Mouse (Mus musculus) erythroid progenitor cell, adult 5-6 weeks (primary cell): ENCODE data around the gene Apeh. TPM values are rescaled to one million over a fixed set of nuclear protein-coding genes. Genes with fewer than 3 reads are reported as not detected.

Source experiments
- ATAC-seq: replicated peaks from 2 replicates; pipeline ENCODE4 v1.8.0; 2016; ENCODE audit warnings: moderate number of reproducible peaks, mild to moderate bottlenecking, moderate TSS enrichment, inconsistent platforms; ENCODE audit not compliant: poor library complexity, low FRiP score, severe bottlenecking
- total RNA-seq, 2 experiments: library from RNA; stranded (forward) in 1 of 2; stranded (reverse) in 1 of 2; fragments of 150-400 nt in 1 of 2; fragments of 186-747, 209-891 nt in 1 of 2; gene quantifications; 2 replicates each; pipeline versions ENCODE4 v1.2.3 to v1.2.4; 2015 to 2017; ENCODE audit warnings: low replicate concordance in 2 of 2

Gene Apeh
- total RNA-seq, 2 experiments from 2014 or later, result 389 to 497 TPM

GRCm38 (mm10) chr9:108090611-108091120 lies 3.7 kb downstream of the Apeh start:
- no peak for ATAC-seq

DNA sequence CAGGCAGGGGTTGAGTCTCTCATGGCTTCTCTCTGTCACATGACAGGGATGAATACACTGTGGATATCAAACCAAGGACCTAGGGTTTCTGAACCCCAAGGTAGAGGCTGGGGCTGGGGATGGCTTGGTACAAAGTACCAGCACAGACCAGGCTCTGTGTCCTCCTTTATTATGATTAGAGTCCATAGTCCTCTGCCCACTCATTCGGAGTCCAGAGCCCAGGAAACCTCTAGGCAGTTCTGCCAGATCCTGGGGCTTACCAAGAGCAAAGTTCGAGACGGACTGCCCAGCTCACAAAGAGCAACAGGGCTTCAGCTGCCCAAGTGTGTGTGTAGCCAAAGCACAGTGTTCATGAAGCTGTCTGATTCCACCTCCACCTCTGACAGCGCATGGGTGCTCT lies 9.1 kb downstream of the Apeh start:
- no peak for ATAC-seq

GRCm38 (mm10) chr9:108083561-108083960 lies 10.8 kb downstream of the Apeh start:
- peak; percentile 26 for ATAC-seq

GRCm38 (mm10) chr9:108082988-108083431 lies 11.4 kb downstream of the Apeh start, which contains the start of gene Rnf123:
Rnf123 (minus strand) TSS chr9:108083346.
- ATAC-seq, result peak; percentile 38

DNA sequence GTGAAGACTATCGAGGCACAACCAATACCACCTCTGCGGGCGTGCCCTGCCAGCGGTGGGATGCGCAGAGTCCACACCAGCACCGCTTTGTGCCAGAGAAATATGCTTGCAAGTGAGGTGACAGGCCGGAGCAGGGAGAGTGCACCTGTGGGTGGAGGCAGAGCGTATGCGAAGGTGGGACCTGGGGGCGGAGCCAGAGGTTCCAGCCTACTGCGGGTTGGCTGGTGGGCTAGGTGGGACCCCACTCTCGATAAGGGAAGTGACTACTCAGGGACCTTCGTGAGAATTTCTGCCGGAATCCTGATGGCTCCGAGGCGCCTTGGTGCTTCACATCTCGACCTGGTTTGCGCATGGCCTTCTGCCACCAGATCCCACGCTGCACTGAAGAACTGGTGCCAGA lies 11.9 kb downstream of the Apeh start:
- ATAC-seq, result peak; percentile 5

GRCm38 (mm10) chr9:108080168-108080567 lies 14.2 kb downstream of the Apeh start, which contains the start of gene Mst1:
Mst1 (plus strand) TSS chr9:108080436.
- ATAC-seq, result peak; percentile 70

DNA sequence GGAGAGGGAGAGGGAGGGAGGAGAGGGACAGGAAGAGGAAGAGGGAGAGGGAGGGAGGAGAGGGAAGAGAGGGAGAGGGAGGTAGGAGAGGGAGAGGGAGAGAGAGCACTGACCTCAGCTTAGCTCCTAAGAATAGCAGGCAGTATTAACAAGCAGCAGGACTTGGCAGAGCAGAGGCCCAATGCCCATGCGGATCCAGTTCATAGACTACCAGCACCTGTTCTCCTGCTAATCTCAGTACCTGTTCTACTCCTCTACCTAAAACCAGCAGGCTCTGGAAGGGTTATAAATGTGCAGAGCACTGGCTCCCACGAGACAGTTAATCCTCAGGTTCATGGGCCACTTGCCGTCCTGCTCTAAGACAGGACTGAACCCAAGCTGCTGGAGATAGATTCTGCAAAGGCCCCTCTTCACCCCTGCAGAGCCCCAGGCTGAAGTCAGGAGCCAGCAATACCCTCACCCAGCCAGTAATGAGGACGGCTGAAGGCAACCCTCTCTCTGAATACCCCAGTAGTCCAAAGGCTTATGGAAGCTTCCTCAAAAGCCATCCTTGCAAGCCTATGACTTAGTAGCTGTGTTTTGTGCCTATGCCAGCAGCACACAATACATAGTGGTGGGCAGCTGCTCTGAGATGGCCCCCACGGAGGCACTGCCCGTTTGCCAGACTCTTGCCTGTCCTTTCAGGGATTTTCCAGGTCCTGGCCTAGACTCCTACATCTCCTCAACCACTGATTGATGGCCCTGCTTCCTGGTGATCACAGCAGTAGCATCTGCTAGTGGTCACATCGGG lies 21.1 kb downstream of the Apeh start:
- ATAC-seq, result no peak

- ATAC-seq, result no peak
These were observed 21.9 kb downstream of the Apeh start for GRCm38 (mm10) chr9:108072481-108072924.

DNA sequence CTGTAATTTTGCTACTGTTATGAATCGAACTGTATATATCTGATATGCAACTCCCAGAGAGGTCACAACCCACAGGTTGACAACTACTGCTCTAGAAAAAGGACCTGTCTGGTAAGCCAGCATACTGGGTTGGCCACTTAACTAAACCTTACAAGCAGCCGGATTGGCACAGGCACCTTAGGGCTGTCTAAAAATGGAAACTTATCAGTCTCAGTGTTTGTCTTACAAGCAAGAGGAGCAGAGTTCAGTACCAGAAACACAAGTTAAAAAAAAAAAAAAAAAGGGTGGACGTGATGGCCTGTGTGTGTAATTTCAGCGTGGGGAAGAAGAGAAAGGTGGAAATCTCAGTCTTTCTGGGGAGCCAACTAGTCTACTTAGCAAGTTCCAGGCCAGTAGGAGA lies 22.6 kb downstream of the Apeh start:
- ATAC-seq, result no peak

DNA sequence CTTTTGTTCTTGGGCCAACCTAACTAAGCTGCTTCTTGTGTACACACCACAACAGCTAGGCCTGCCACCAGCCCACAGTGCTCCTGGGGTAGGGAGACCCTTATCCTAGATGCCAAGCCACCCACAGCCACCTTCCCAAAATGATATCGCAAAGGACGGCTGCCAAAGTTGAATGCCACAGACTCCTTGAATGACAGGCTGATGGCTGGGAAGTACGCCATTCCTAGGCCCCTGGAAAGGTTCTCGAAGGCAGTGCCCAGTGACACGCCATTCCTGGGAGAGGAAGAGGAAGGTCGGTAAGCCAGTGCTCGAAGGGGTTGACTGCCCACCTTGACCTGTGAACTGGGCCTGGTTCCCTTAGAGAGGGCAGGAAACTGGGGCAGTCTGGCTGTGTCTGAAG lies 24.9 kb downstream of the Apeh start:
- ATAC-seq, result no peak

DNA sequence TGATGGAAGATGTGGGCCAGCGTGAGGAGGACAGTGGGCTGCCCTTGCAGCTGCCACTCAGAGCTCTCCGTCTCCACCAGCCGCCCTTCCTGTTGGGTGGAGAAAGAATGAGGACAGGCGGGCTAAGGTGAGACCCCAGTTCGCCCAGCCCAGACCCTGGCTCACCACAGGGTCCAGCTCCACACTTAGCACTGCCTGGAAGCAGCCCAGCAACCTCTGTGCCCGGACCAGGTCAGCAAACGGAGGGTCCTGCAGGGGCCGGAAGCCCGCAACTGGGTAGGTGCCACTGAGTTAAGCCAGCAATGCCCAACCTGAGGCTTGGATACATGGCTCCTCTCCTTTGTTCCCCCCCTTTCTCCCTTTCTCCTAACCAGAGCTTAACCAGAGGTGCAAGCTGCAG lies 25.4 kb downstream of the Apeh start:
- no peak for ATAC-seq

GRCm38 (mm10) chr9:108067900-108068299 lies 26.5 kb downstream of the Apeh start:
- peak; percentile 60 for ATAC-seq

DNA sequence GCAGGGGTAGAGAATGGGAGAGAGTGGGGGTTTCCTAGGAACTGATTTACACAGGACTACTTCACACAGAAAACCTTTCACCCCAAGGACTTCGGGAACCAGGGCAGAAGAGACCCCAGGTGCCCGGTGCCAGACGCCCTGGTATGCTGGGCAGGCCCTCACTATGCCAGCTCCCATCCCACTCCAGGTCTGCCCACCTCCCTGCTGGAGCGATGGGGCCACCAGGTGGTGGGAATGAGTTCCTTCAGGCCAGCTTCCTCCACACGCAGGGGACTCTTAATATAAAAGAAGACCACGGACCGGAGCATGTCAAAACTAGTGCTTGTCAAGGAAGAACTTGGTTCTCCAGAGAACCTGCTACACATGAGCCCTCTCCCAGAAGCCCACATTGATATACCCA lies 27.2 kb downstream of the Apeh start:
- ATAC-seq, result no peak

- peak; percentile 64 for ATAC-seq
These were observed 28.9 kb downstream of the Apeh start for GRCm38 (mm10) chr9:108065491-108066011.

GRCm38 (mm10) chr9:108063361-108063760 lies 31.0 kb downstream of the Apeh start:
- ATAC-seq, result no peak

- ATAC-seq, result no peak
These were observed 32.3 kb downstream of the Apeh start for GRCm38 (mm10) chr9:108062142-108062541.

DNA sequence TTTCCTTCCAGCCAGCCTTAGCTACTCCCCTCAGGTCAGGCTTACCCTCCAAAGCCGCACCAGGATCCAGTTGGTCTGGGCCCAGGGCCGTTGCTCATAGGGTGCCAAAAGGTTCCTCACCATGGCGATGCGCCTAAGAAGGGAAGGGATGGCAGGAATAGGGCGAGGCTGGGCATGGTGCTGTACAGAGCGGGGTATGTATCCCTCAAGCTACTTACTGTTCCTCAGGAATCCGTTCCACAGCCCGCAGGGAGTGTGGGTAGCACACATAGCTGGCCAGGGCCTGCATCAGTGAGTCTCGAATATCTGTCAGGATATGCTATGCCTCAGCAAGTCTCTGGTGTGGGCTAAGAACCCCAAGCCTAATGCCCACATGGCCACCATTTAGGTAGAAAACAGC lies 36.1 kb downstream of the Apeh start:
- no peak for ATAC-seq

- no peak for ATAC-seq
These were observed 37.2 kb downstream of the Apeh start for GRCm38 (mm10) chr9:108057262-108057562.

DNA sequence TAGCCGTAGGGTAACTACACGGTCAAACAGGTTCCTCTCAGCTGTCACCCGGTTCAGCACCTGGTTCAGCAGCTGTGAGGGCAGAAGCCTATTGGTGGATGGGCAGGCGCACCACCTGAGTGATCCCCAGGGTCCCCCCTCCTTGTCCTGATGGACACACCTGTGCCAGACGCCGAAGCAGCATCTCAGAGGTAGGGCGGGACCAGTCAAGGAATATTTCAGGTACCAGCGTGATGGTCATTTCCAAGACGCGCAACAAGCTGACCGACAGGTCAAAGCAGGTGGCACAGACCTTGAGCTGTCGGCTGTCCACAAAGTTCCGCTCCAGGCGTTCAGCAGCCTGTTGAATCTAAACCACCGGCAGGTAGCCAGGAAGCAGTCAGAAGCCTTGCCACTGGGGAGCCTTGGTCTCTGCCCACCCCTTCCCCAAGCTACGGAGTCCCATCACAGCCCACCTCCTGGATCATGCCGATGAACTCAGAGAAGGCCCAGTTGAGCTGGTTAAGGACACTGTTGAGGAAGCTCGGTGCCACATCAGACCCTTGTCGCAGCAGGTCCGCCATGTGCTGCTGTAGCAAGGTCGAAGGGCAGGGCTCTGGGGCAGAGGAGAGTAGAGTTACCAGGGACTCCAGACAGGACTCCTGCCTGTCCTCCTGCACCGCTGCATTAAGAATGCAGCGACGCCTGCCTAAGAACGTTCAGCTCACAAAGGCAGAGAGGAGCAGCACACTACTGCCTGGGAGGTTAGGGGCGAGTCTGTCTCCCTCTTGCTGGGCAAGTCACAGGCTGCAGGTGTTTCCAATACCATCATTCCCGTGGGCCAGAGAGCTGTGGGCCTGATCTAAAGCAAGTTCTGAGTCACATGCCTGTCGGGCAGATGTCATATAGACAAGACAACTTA lies 37.8 kb downstream of the Apeh start:
- ATAC-seq, result no peak

- ATAC-seq, result no peak
These were observed 38.7 kb downstream of the Apeh start for GRCm38 (mm10) chr9:108055661-108056237.
